Mouse (Mus musculus): ENCODE results near the gene Rpl5. TPM values are rescaled to one million over a fixed set of nuclear protein-coding genes. Genes with fewer than 3 reads are reported as not detected.
A peak's percentile ranks its signal among the peaks of the same experiment; 100 is the strongest.

The Rpl5 gene
- total and polyA plus RNA-seq, 3 experiments = 54.0 to 875 (median 329) TPM

- Histone ChIP-seq H3K36me3 (replicated peaks) (peaks cover 56% of the 10 kb centered on the region), H3K4me1 (ENCODE audit: insufficient read depth, low read depth, low read length) (peaks cover 52% of the 10 kb centered on the region), H3K4me3 (ENCODE audit: low read depth, low read length) (no peak overlapping the region), H3K27me3 (ENCODE audit: insufficient read depth, low read length) (no peaks in the 10 kb centered on the region), H3K9me3 (replicated peaks) (0 out of 2 replicates have a peak, but pooled peaks cover under 1% of the 10 kb centered on the region)
- DNase-seq (ENCODE audit: low spot score) (no peak), ATAC-seq (ENCODE audit: extremely low read depth, insufficient number of reproducible peaks, low FRiP score, poor library complexity, severe bottlenecking) (no peak)
- no peak for TF ChIP-seq CTCF (IDR thresholded peaks at IDR 0.05; ENCODE audit: low read depth, low read length)
- no peak for TF ChIP-seq GATA2 (IDR thresholded peaks at IDR 0.05; ENCODE audit: borderline replicate concordance, low read depth, low read length)
- no peak for TF ChIP-seq TAL1 (conservative IDR thresholded peaks at IDR 0.05; ENCODE audit: low read depth, low read length)
- no peak for TF ChIP-seq GATA1 (IDR thresholded peaks at IDR 0.05; ENCODE audit: borderline replicate concordance, low read length)
- TF ChIP-seq POLR2AphosphoS5 (IDR thresholded peaks at IDR 0.05; ENCODE audit: insufficient replicate concordance, low read depth, low read length) = no peak
Measured at GRCm38 (mm10) chr5:107947548-107947947, 47.2 kb downstream of the Rpl5 start.

DNA sequence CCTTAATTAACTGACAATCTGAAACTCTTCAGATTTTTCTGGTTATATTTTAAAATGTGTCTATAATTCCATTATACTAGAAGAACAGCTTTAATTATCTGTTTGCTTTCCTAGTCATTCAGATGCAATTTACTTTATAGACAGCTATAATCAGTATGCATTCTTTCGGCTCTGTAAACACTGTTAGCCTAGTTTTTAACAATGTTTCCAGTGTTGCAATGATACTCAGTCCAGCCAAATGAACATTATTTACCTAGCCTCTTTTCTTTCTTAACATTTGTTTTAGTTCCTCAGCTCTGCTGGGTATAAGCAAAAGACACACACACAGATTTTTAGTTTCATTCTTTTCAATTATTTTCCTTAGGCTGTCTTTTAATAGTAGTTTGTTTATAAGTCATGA, 48.6 kb downstream of the Rpl5 start:
- ATAC-seq (ENCODE audit: extremely low read depth, insufficient number of reproducible peaks, low FRiP score, poor library complexity, severe bottlenecking) (no peak), DNase-seq (ENCODE audit: low spot score) (no peak)
- Histone ChIP-seq H3K4me1 (ENCODE audit: insufficient read depth, low read depth, low read length) (peaks cover 54% of the 10 kb centered on the region), H3K36me3 (replicated peaks) (peaks cover 59% of the 10 kb centered on the region), H3K9me3 (replicated peaks) (0 out of 2 replicates have a peak, but pooled peaks cover 2% of the 10 kb centered on the region), H3K4me3 (ENCODE audit: low read depth, low read length) (no peak overlapping the region), H3K27me3 (ENCODE audit: insufficient read depth, low read length) (no peaks in the 10 kb centered on the region)
- TF ChIP-seq GATA1 (IDR thresholded peaks at IDR 0.05; ENCODE audit: borderline replicate concordance, low read length) (no peak), TAL1 (conservative IDR thresholded peaks at IDR 0.05; ENCODE audit: low read depth, low read length) (no peak), CTCF (IDR thresholded peaks at IDR 0.05; ENCODE audit: low read depth, low read length) (no peak), POLR2AphosphoS5 (IDR thresholded peaks at IDR 0.05; ENCODE audit: insufficient replicate concordance, low read depth, low read length) (no peak), GATA2 (IDR thresholded peaks at IDR 0.05; ENCODE audit: borderline replicate concordance, low read depth, low read length) (no peak)

GRCm38 (mm10) chr5:107949607-107950006, 49.3 kb downstream of the Rpl5 start:
- Histone ChIP-seq H3K4me1 (ENCODE audit: insufficient read depth, low read depth, low read length) (peaks cover 51% of the 10 kb centered on the region), H3K27me3 (ENCODE audit: insufficient read depth, low read length) (no peaks in the 10 kb centered on the region), H3K9me3 (replicated peaks) (0 out of 2 replicates have a peak, but pooled peaks cover 2% of the 10 kb centered on the region), H3K36me3 (replicated peaks) (peaks cover 54% of the 10 kb centered on the region), H3K4me3 (ENCODE audit: low read depth, low read length) (no peak overlapping the region)
- no peak for DNase-seq (ENCODE audit: low spot score)
- TF ChIP-seq GATA1 (IDR thresholded peaks at IDR 0.05; ENCODE audit: borderline replicate concordance, low read length) (no peak), CTCF (IDR thresholded peaks at IDR 0.05; ENCODE audit: low read depth, low read length) (no peak), TAL1 (conservative IDR thresholded peaks at IDR 0.05; ENCODE audit: low read depth, low read length) (no peak)
- no peak for ATAC-seq (ENCODE audit: extremely low read depth, insufficient number of reproducible peaks, low FRiP score, poor library complexity, severe bottlenecking)

DNA sequence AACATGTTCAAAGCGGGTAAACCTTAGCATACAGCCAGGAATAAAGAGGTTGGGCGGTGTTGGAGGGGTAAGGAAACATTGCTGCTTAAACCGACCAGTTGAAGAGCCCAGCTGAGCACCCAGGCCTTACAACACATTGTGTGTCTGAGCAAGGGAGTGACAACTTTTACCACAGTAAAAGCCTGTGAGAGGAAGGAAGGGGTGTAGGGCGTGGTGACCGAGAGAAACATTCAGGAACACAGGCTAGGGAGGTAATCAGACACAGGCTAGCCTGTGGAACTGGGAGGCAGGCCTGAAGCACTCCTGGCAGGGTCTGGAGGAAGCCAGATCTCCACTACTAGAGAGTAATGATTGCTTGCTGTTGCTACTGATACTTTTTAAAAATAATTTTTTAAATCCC, 50.3 kb downstream of the Rpl5 start:
- TF ChIP-seq GATA1 (IDR thresholded peaks at IDR 0.05; ENCODE audit: borderline replicate concordance, low read length) (no peak), TAL1 (conservative IDR thresholded peaks at IDR 0.05; ENCODE audit: low read depth, low read length) (no peak), POLR2AphosphoS5 (IDR thresholded peaks at IDR 0.05; ENCODE audit: insufficient replicate concordance, low read depth, low read length) (no peak)
- no peaks in the 10 kb centered on the region for H3K27me3 ChIP-seq (ENCODE audit: insufficient read depth, low read length)
- DNase-seq (ENCODE audit: low spot score) = no peak
- H3K9me3 ChIP-seq (replicated peaks) = 0 out of 2 replicates have a peak, but pooled peaks cover 2% of the 10 kb centered on the region
- peak; percentile 63; the same call in 1 of the 2 replicates for ATAC-seq (ENCODE audit: extremely low read depth, insufficient number of reproducible peaks, low FRiP score, poor library complexity, severe bottlenecking)
- no peak overlapping the region for H3K4me3 ChIP-seq (ENCODE audit: low read depth, low read length)
- peaks cover 49% of the 10 kb centered on the region for H3K4me1 ChIP-seq (ENCODE audit: insufficient read depth, low read depth, low read length)
- peaks cover 50% of the 10 kb centered on the region for H3K36me3 ChIP-seq (replicated peaks)

Other genes starting within 250 kb of the Rpl5 start
- gene Gfi1, start 174.5 kb upstream of the Rpl5 start, total RNA-seq (2014; fragmentation: Nextera tagmentation) = not detected in 2 replicates
- 0.27 and 0.41 TPM in 2 replicates for gene Gfi1, start 174.5 kb upstream of the Rpl5 start, total RNA-seq (2017)
- 2.0 and 2.5 TPM in 2 replicates for gene Gfi1, start 174.5 kb upstream of the Rpl5 start, polyA plus RNA-seq (2012)
- gene Ube2d2b, start 70.4 kb upstream of the Rpl5 start, total RNA-seq (2014; fragmentation: Nextera tagmentation) = not detected in 2 replicates
- 0.05 TPM in 1 of 2 replicates, not detected in the other for gene Ube2d2b, start 70.4 kb upstream of the Rpl5 start, total RNA-seq (2017)
- not detected in 2 replicates for gene Ube2d2b, start 70.4 kb upstream of the Rpl5 start, polyA plus RNA-seq (2012)
- 58.1 and 94.2 TPM in 2 replicates for gene Evi5, start 25.4 kb upstream of the Rpl5 start, total RNA-seq (2014; fragmentation: Nextera tagmentation)
- 26.1 and 36.4 TPM in 2 replicates for gene Evi5, start 25.4 kb upstream of the Rpl5 start, total RNA-seq (2017)
- gene Evi5, start 25.4 kb upstream of the Rpl5 start, polyA plus RNA-seq (2012) = 3.3 and 3.8 TPM in 2 replicates
- gene Fam69a, start 86.6 kb downstream of the Rpl5 start, total RNA-seq (2014; fragmentation: Nextera tagmentation) = 52.3 and 54.3 TPM in 2 replicates
- gene Fam69a, start 86.6 kb downstream of the Rpl5 start, total RNA-seq (2017) = 24.9 and 25.8 TPM in 2 replicates
- gene Fam69a, start 86.6 kb downstream of the Rpl5 start, polyA plus RNA-seq (2012) = 1.8 and 2.3 TPM in 2 replicates
- 112 and 113 TPM in 2 replicates for gene Mtf2, start 165.2 kb downstream of the Rpl5 start, total RNA-seq (2014; fragmentation: Nextera tagmentation)
- gene Mtf2, start 165.2 kb downstream of the Rpl5 start, total RNA-seq (2017) = 74.6 and 95.1 TPM in 2 replicates
- gene Mtf2, start 165.2 kb downstream of the Rpl5 start, polyA plus RNA-seq (2012) = 18.5 and 26.6 TPM in 2 replicates
- 40.3 and 43.8 TPM in 2 replicates for gene Tmed5, start 232.1 kb downstream of the Rpl5 start, total RNA-seq (2014; fragmentation: Nextera tagmentation)
- gene Tmed5, start 232.1 kb downstream of the Rpl5 start, total RNA-seq (2017) = 31.0 and 48.4 TPM in 2 replicates
- 31.8 and 43.3 TPM in 2 replicates for gene Tmed5, start 232.1 kb downstream of the Rpl5 start, polyA plus RNA-seq (2012)
- 31.3 and 33.7 TPM in 2 replicates for gene Ccdc18, start 232.4 kb downstream of the Rpl5 start, total RNA-seq (2014; fragmentation: Nextera tagmentation)
- gene Ccdc18, start 232.4 kb downstream of the Rpl5 start, total RNA-seq (2017) = 13.5 and 17.4 TPM in 2 replicates
- gene Ccdc18, start 232.4 kb downstream of the Rpl5 start, polyA plus RNA-seq (2012) = 0.52 and 0.77 TPM in 2 replicates

All from G1E (cell line).